Mouse (Mus musculus) Patski (cell line): ENCODE results near the gene Thada. TPM values are rescaled to one million over a fixed set of nuclear protein-coding genes. Genes with fewer than 3 reads are reported as not detected.

ENCODE experiments used
- ATAC-seq: fragments of 100-300 bp; one replicate; pipeline ENCODE4 v1.8.0; 2021
- CTCF ChIA-PET: fragments of 350-600 bp; sonication (Branson Sonifier 250); formaldehyde crosslinking; loops from one replicate; lab custom pipeline; 2022; ENCODE audit warnings: inconsistent platforms; lab: Charles Lee
- POLR2A ChIA-PET: fragments of 350-600 bp; sonication (Branson Sonifier 250); formaldehyde crosslinking; loops from one replicate; lab custom pipeline; 2022; ENCODE audit warnings: antibody characterized with exemption, inconsistent platforms; lab: Charles Lee
- DNase-seq: peaks from one replicate; pipeline ENCODE4 v3.0.0-alpha.2; 2011; ENCODE audit warnings: low read depth, low spot score
- H3K27me3 ChIP-seq: fragments of 371-371 bp; one replicate; pipeline ENCODE4 v1.5.1; 2021
- CTCF ChIP-seq: fragments of 100-300 bp; IDR thresholded peaks from one replicate; pipeline ENCODE4 v1.5.1; 2021
- in situ Hi-C: fragments of 300-500 bp; cut with MboI; formaldehyde crosslinking; loops from 3 replicates; pipeline ENCODE4 v1.11.1; 2018; ENCODE audit warnings: low pct_unique_long_range_greater_than_20kb, mixed read lengths
- polyA plus RNA-seq: library from polyadenylated mRNA; unstranded; gene quantifications from one replicate; pipeline ENCODE4 v1.2.3, GENCODE M21; 2021

Thada gene
- 16.3 TPM for polyA plus RNA-seq

- CTCF ChIA-PET = interaction anchor here (1.3 kb wide), 1 partner anchor 28 kb away, joined by 4 read pairs; no protein-coding TSS in a partner anchor
- no peak for TF ChIP-seq CTCF
- in situ Hi-C loops = no loop called here
- peak; percentile 95 for ATAC-seq
- POLR2A ChIA-PET = interaction anchor here (0.6 to 0.9 kb wide), 2 partner anchors 44 to 63 kb away, joined by 4 read pairs; no protein-coding TSS in a partner anchor
- H3K27me3 ChIP-seq = no peaks in the 10 kb centered on the region
- peak; percentile 97 for DNase-seq
These were observed at the start of gene Thada for GRCm38 (mm10) chr17:84465753-84466608. Thada (minus strand) TSS chr17:84466205.

DNA sequence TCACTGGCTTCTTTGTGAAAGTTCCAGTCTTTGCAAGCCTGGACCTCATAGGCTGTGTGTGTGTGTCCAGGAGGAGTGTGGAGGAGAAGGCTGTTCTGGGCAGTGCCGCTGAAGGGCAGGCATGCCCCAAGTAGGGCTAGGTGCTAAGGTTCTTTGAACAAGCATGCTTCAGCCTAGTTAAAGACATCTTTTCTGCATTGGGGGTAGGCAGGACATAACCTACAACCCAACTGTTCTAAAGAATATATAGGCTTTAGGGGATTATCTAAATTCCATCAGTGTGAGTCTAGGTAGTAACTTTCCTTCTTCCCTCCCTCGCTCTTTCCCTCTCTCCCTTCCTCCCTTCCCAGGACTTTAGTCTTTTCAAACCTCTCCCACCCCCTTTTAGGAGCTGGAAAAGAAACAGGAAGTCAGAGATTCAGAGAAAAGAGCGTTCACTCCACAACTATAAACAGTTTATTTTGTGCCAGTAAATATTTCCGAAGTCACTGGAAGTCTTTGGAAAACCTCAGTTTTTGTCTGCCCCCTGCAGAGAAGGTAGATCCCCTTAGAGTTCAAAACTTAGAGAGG, 46.6 kb upstream of the Thada start:
- in situ Hi-C loops = no loop called here
- POLR2A ChIA-PET = interaction anchor here (0.8 to 0.9 kb wide), 2 partner anchors 15 to 21 kb away, joined by 3 to 6 read pairs; no protein-coding TSS in a partner anchor

GRCm38 (mm10) chr17:84511682-84512515, 45.9 kb upstream of the Thada start, which contains the start of gene Plekhh2:
Plekhh2 (plus strand) TSS chr17:84511895.
- CTCF ChIA-PET = interaction anchor here (1.0 to 1.7 kb wide), 2 partner anchors 38 to 130 kb away, joined by 3 read pairs; no protein-coding TSS in a partner anchor
- DNase-seq (no peak), ATAC-seq (peak; percentile 92)
- H3K27me3 ChIP-seq = no peaks in the 10 kb centered on the region
- no peak for TF ChIP-seq CTCF
- in situ Hi-C loops = no loop called here
- POLR2A ChIA-PET = interaction anchor here (0.8 to 1.3 kb wide), 4 partner anchors 14 to 66 kb away, joined by 3 to 6 read pairs (median 3); no protein-coding TSS in a partner anchor

More for the DNA sequence above, 46.6 kb upstream of the Thada start:
- H3K27me3 ChIP-seq = no peaks in the 10 kb centered on the region
- peak; percentile 67 for ATAC-seq
- DNase-seq = no peak
- CTCF ChIA-PET = interaction anchor here (1.7 kb wide), 1 partner anchor 38 kb away, joined by 3 read pairs; no protein-coding TSS in a partner anchor
- TF ChIP-seq CTCF = peak; percentile 34

DNA sequence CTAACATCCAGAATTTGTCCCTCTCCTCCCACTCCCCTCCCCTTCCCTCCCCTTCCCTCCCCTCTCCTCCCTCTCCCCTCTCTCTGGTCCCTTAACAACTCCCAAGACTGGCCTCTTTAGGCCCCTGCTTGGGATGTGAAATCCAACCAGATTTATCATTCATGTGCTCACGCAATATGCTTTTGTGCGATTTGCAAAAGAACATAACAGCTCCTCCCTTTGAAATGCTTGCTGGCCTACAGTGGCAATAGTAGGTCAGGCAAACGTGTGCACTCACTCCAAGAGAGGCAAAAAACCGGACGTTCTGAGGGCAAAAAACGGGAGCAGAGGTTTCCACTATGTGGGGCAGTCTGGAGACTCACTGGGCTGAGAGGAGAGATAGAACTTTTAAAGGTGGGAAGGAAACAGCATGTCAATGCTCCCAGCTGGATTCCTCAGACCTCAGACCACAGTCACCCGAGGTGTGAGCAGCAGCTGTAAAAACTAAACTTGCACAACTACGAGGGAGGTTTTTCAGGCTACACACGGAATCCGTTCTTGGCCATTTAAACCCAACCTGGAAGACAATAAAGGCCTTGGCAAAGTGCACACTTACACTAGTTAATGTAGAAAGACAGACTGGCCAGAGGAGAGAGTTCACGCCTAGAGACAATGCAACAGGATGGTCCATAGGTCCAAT, 45.1 kb upstream of the Thada start:
- TF ChIP-seq CTCF = no peak
- ChIA-PET POLR2A (interaction anchor here (1.1 to 1.3 kb wide), 2 partner anchors 19 to 66 kb away, joined by 3 read pairs; no protein-coding TSS in a partner anchor), CTCF (interaction anchor here (1.0 to 1.7 kb wide), 3 partner anchors 16 to 131 kb away, joined by 3 read pairs; no protein-coding TSS in a partner anchor)
- in situ Hi-C loops = no loop called here
- DNase-seq (no peak), ATAC-seq (peak; percentile 23)
- H3K27me3 ChIP-seq = no peaks in the 10 kb centered on the region

- DNase-seq = peak; percentile 90
- in situ Hi-C loops = no loop called here
- CTCF ChIA-PET = interaction anchor here (1.0 to 1.6 kb wide), 3 partner anchors 11 to 40 kb away, joined by 3 to 5 read pairs (median 3); no protein-coding TSS in a partner anchor
- no peaks in the 10 kb centered on the region for H3K27me3 ChIP-seq
- TF ChIP-seq CTCF = no peak
- no peak for ATAC-seq
- POLR2A ChIA-PET = interaction anchor here (1.1 kb wide), 1 partner anchor 44 kb away, joined by 4 read pairs; the partner anchor contains the start of gene Thada
These were observed 44.4 kb upstream of the Thada start for GRCm38 (mm10) chr17:84510355-84510754.

DNA sequence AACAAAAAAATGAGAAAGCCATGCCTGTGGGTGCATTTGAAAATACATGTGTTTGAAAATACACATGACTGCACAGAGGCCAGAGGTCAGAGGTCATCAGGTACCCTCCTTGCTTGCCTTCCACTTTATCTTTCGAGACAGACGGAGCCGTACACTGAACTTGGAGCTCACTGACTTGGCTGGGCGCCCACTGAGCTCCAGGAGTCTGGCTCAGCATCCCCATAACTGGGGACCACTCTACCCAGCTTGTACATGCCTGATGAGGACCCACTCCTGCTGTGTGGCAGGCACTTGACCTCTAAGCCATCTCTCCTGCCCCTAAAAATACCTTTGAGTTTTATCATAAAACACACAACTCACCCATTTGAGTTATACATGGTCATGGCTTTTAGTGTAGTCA, 43.2 kb upstream of the Thada start:
- in situ Hi-C loops = no loop called here
- H3K27me3 ChIP-seq = no peaks in the 10 kb centered on the region
- TF ChIP-seq CTCF = no peak
- ATAC-seq (no peak), DNase-seq (no peak)
- ChIA-PET CTCF (interaction anchor here (0.7 to 1.6 kb wide), 2 partner anchors 9 to 28 kb away, joined by 3 to 5 read pairs; no protein-coding TSS in a partner anchor), POLR2A (no interaction called here)

DNA sequence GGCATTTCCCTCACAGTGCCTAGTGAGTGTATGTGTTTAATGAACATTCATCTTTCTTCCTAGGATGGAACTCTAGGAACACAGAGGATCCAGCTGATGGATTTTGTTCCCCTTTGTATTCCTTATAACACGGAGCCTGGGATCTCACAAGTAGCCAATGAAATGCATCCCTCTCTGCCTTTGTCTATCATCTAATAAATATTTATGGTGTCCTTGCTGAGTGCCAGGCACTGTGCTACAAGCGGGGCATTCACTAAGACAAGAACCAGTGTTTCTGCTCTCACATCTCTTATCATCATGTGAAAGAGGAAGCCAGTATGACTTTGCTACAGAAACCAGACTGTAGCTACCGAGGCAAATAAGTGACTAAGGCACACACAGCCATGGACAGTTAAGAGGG, 42.7 kb upstream of the Thada start:
- no peaks in the 10 kb centered on the region for H3K27me3 ChIP-seq
- ATAC-seq (no peak), DNase-seq (no peak)
- CTCF ChIA-PET = interaction anchor here (0.7 kb wide), 1 partner anchor 28 kb away, joined by 3 read pairs; no protein-coding TSS in a partner anchor
- TF ChIP-seq CTCF = no peak
- in situ Hi-C loops = no loop called here
- POLR2A ChIA-PET = no interaction called here

- TF ChIP-seq CTCF = no peak
- H3K27me3 ChIP-seq = no peaks in the 10 kb centered on the region
- POLR2A ChIA-PET = no interaction called here
- ATAC-seq = no peak
- in situ Hi-C loops = no loop called here
- CTCF ChIA-PET = no interaction called here
- DNase-seq = no peak
These were observed 39.9 kb upstream of the Thada start for GRCm38 (mm10) chr17:84505922-84506321.

DNA sequence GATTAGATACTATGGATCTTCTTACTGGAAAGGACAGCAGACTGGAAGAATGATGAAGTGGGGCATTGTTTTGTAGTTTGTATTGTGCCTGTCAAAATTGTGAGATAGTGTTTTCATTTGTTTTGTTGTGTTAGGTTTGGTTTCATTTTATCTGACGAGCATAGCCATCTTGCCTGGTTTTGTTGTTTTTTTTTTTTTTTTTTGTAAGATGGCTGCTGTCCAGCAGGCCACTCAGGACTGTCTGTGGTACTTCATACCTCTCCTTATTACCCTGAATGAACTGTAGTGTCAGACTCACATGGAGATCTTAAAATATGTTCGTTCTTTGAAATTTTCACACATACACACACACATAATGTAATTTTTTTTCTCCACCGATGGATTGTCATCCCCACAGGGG, 36.3 kb upstream of the Thada start:
- ATAC-seq (no peak), DNase-seq (no peak)
- in situ Hi-C loops = no loop called here
- TF ChIP-seq CTCF = no peak
- ChIA-PET POLR2A (no interaction called here), CTCF (interaction anchor here (1.2 kb wide), 1 partner anchor 67 kb away, joined by 3 read pairs; no protein-coding TSS in a partner anchor)
- no peaks in the 10 kb centered on the region for H3K27me3 ChIP-seq
